Mouse (Mus musculus) urinary bladder, adult 18-20 months (tissue): ENCODE measurements around the gene Ptpra.
"Not testable (repeated sequence)": the region's sequence is repeated elsewhere in the genome, so short reads cannot be mapped to it uniquely, and the experiment has no call there.

Source experiments
- DNase-seq, 2 experiments: peaks; one replicate each; pipeline ENCODE4 v3.0.0; 2022; ENCODE audit warnings: low spot score in 2 of 2, mixed read lengths in 2 of 2

Ptpra gene

DNA sequence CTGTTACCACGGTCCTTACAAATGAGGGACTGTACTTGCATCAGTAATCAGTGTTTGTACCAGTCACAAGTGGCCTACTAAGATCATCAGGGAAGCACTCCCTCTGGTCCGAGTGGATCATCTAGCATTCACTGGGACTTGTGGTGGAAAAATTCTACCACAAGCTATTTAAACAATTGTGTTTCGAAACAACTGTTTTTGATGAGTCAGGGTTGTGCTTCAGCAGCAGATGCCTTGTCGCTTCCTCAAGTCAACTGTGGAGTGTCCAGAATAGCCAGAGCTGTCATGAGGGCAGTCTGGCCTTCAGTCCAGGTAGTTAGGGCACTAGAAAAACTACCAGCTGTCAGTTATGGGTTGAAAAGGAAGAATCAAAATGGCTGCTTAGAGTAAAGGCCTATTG lies 38.5 kb downstream of the Ptpra start:
- no peak for DNase-seq

GRCm38 (mm10) chr2:130491162-130491561 lies 41.1 kb downstream of the Ptpra start:
- DNase-seq: no peak

DNA sequence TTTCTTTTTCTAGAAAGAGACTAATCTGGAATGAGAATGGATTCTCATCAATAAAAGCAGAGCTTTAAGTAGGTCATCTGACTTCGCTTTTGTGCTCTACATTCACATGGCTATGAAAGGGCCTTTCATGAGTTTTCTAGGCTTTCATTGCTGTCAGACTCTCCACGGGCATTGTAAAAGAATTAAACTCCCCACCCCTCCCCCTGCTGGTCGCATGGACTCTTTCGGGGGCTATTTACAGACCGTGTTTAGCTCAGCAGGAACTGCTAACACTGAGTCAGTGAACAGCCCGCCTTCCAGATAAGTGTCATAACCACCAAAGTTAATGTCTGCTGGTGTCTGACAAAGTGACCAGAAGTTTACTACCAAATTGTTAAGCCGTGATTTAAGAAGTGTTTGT lies 41.5 kb downstream of the Ptpra start:
- no peak for DNase-seq

- DNase-seq: not testable (repeated sequence)
Measured at GRCm38 (mm10) chr2:130495114-130495513, 45.0 kb downstream of the Ptpra start.

DNA sequence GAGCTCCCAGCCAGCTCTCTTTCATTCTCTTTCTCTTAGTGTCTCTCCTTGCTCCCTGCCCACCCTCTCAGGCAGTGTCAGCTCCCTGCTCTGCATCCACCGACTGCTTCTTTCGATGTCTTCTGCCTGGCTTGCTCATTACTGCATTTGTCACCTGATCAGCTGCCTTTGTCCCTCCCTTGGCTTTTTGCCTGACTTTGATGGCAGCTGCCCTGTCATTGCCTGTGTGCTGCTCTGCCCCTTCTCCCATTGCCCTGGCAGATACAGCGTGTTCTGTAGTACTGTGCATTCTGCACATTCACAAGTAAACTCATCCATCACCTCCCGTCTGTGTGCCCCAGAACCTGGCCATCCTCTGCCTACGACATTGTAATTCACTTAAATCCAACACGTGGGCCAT lies 46.0 kb downstream of the Ptpra start:
- DNase-seq: no peak

DNA sequence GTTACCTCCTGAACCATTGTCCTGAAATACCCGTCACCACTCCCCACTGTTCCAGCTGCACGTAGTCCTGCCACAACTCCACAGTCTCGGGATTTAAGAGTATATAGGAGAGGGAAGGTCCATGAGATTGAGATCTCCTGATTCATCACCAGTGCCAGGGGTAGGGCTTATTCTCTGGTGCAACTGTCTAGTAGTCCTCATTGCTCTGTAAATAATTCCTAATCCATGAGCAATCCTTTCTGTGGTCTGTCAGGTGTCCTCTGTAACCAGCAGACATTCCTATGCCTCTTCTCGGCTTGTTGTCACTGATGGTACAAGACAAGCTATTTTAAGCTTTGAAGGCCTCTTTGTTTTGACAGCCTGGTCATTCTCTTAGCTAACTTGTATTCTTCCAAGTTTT lies 46.9 kb downstream of the Ptpra start:
- DNase-seq: no peak

DNA sequence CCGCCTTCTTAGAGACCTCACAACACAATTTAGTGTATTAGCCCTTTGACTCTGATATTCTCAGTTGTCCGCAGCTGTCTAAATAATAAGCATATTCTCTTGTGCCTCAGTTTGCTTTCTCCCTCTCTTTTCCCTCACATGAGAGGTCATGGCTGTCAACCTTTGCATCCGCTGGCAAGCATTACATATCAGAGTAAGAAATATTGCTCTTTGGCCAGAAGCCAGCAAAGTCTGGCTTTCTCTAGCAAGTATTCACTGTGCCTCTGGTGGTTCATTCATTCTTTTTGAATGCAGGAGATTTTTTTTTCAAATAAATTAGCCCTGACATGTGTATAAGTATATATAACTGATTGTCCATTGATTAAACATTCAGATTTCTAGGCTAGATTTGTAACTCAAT lies 49.5 kb downstream of the Ptpra start:
- no peak for DNase-seq

GRCm38 (mm10) chr2:130501556-130501955 lies 51.5 kb downstream of the Ptpra start:
- DNase-seq: no peak

DNA sequence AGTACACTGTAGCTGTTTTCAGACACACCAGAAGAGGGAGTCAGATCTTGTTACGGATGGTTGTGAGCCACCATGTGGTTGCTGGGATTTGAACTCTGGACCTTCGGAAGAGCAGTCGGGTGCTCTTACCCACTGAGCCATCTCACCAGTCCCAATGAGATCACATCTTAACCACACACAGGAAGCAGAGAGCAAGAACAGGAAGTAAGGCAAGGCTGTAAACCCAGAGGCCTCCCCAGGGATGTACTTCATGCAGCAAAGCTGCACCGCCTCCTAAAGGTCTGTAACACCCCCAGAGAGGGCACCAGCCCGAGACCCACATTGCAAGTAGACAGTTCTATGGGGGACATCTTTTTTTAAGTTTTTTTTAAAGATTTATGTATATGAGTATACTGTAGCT lies 61.5 kb downstream of the Ptpra start:
- not testable (repeated sequence) for DNase-seq

GRCm38 (mm10) chr2:130513907-130514306 lies 63.8 kb downstream of the Ptpra start:
- DNase-seq: no peak

DNA sequence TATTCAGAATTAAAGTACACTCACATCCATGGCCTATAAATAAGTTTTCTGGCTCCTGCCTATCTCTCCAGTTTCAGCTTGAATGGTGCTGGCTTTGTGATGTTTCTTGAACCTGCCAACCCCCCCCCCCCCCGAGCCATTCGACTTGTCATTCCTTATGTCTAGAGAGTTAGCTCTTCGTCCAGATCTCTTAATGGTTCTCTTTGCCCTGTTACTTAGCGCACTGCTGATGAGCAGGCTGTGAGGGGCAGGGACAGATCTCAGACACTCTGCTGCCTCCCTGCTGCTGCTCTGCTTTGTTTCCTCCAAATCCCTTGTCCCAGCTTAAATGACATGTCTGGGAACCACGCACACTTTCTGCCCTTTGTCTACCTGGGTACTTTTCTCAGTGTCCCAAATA lies 65.7 kb downstream of the Ptpra start:
- no peak for DNase-seq

GRCm38 (mm10) chr2:130521927-130522326 lies 71.8 kb downstream of the Ptpra start:
- no peak for DNase-seq

DNA sequence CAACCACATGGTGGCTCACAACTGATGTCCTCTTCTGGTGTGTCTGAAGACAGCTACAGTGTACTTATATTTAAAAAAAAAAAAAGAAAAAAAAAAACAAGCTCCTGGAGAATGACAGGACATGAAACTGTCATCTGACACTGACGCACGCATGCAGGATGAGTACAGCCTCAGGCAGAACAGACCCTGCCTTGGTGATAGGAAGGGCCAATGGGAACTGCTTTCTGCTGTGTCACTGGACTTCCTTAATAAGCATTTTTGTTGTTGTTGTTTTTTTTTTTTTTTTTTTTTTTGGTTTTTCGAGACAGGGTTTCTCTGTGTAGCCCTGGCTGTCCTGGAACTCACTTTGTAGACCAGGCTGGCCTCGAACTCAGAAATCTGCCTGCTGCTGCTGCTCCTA lies 75.4 kb downstream of the Ptpra start:
- DNase-seq: not testable (repeated sequence)

- DNase-seq: no peak
Measured at GRCm38 (mm10) chr2:130528457-130528856, 78.4 kb downstream of the Ptpra start.

GRCm38 (mm10) chr2:130529290-130529689 lies 79.2 kb downstream of the Ptpra start:
- DNase-seq: no peak

- no peak for DNase-seq
Measured at GRCm38 (mm10) chr2:130529925-130530324, 79.8 kb downstream of the Ptpra start.

DNA sequence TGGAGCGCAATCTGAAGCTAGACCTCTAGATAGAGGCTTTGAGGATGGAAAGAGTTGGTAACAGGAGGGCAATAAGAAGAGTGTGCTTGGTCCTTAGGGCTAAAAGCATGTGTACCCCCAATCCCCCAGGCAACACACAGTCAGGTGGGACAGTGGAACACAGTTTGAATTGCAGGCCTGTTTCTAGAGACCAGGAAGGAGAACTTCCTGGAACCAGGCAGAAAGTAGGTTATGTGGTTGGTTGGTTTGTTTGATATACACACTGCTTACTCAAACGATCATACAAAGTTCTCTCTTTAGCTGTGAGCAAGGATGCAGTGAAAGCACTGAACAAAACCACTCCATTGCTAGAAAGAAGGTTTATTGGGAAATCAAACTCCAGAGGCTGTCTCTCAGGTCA lies 82.1 kb downstream of the Ptpra start:
- no peak for DNase-seq

DNA sequence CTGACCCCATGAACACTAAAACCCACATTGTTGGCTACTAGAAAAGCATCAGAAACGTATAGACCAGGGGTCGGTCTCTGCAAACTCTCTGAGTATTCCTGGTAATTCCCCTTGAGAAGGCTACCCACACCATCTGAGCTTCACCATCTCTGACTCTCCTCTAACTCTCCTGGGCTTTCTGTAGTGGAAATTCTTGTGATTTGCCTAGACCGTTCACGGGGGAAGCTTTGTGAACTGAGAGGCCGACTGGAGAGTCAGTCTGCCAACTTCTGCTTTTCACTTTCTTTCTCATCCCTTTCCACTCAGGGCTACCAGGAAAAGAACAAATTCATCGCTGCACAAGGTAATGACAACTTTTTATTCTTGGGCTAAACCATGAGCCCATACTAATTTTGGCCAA lies 84.9 kb downstream of the Ptpra start:
- no peak for DNase-seq

GRCm38 (mm10) chr2:130536890-130537289 lies 86.8 kb downstream of the Ptpra start:
- DNase-seq: no peak

- no peak for DNase-seq
Measured at GRCm38 (mm10) chr2:130538876-130539546, 88.9 kb downstream of the Ptpra start.

- no peak for DNase-seq
Measured at GRCm38 (mm10) chr2:130540266-130540665, 90.2 kb downstream of the Ptpra start.

- no peak for DNase-seq
Measured at GRCm38 (mm10) chr2:130546957-130547356, 96.9 kb downstream of the Ptpra start.

DNA sequence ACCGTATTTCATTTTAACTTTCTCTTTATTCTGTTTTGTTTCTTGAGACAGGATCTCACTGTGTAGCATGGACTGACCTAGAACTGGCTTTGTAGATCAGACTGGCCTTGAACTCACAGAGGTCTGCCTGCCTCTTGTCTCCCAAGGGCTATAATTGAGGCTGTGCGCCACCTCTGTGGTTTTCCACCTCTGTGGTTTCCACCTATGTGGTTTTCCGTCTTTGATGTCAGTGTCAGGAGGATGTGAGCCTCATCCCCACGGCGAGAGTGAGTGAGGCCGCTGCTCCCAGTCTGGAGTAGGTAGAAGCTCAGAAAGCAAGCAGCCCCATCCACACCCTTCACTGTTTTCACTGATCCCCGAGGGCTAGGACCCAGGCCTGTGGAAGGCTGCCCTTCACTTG lies 104.8 kb downstream of the Ptpra start:
- DNase-seq: no peak

- DNase-seq: no peak
Measured at GRCm38 (mm10) chr2:130556292-130556691, 106.2 kb downstream of the Ptpra start.
